Mouse (Mus musculus): ENCODE measurements around the gene Gm10322. TPM values are rescaled to one million over a fixed set of nuclear protein-coding genes. Genes with fewer than 3 reads are reported as not detected.

Gene Gm10322
- polyA plus RNA-seq, 1 experiment from 2014 or later, result not detected

GRCm38 (mm10) chr10:59603843-59604242, 12.0 kb upstream of the Gm10322 start:
- Histone ChIP-seq H3K4me2 (no peak overlapping the region), H3K27ac (no peak overlapping the region), H3K4me3 (replicated peaks) (no peak overlapping the region), H3K9ac (no peak overlapping the region), H3K27me3 (replicated peaks) (no peaks in the 10 kb centered on the region), H3K4me1 (peaks cover 5% of the 10 kb centered on the region; the same call in 1 of the 2 replicates), H3K36me3 (no peaks in the 10 kb centered on the region), H3K9me3 (no peaks in the 10 kb centered on the region)
- 62% methylated on average over 5 of the region's 5 CpGs for WGBS
- no peak; the same call in 1 of the 2 replicates for ATAC-seq (ENCODE audit: insufficient read depth, low FRiP score, low read depth)

DNA sequence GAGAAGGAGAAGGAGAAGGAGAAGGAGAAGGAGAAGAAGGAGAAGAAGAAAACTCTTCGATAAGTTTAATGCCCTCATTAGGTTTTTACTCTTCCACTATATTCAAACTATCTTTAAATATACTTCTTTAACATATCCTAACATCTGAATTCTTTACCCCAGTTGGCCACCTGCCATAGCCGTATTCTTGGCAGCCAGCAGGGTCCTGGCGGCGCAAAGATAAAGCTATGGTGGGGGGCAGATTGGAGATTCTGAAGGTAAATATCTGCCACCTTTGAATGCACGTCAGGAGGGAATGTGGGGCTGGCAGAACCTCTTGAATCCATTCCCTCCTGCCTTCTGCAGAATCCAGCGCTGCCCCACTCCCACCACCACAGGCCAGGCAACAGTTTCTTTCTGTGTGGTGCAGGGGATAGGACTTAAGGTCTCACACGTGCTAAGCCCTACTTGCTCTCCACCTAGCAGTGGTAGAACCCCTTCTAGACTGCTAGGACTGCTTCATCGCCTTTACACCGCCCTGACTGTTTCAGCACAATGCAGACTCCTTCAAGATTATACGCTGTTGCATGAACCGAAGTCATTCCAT, 10.9 kb upstream of the Gm10322 start:
- no peaks in the 10 kb centered on the region for H3K36me3 ChIP-seq
- H3K9me3 ChIP-seq, result no peaks in the 10 kb centered on the region
- H3K27ac ChIP-seq, result no peak overlapping the region
- no peaks in the 10 kb centered on the region for H3K27me3 ChIP-seq (replicated peaks)
- 59% methylated on average over 11 of the region's 11 CpGs for WGBS
- ATAC-seq (ENCODE audit: insufficient read depth, low FRiP score, low read depth), result no peak
- H3K4me1 ChIP-seq, result peaks cover 5% of the 10 kb centered on the region; the same call in 1 of the 2 replicates
- H3K4me2 ChIP-seq, result no peak overlapping the region
- H3K4me3 ChIP-seq (replicated peaks), result no peak overlapping the region
- no peak overlapping the region for H3K9ac ChIP-seq

DNA sequence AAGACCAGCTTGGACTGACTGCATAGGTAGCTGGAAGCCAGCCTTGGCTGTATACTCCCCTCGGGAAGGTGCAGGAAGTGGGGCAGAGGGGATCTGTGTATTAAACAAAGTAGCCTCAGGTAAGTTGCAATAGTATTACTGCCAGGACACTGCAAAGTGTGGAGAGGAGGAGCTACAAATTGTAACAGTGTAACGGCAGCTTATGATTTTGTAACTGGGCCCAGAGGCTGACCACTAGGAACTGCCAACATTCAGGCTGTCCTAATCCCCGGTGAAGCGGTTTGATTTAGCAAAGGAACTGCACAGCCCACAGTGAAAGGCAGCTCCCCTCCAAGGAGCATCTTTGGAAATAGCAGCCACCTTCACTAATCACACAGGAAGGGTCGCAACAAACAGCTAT, 2.6 kb upstream of the Gm10322 start:
- 63% methylated on average over 5 of the region's 5 CpGs for WGBS
- ATAC-seq (ENCODE audit: insufficient read depth, low FRiP score, low read depth), result no peak
- no peak overlapping the region for H3K9ac ChIP-seq

DNA sequence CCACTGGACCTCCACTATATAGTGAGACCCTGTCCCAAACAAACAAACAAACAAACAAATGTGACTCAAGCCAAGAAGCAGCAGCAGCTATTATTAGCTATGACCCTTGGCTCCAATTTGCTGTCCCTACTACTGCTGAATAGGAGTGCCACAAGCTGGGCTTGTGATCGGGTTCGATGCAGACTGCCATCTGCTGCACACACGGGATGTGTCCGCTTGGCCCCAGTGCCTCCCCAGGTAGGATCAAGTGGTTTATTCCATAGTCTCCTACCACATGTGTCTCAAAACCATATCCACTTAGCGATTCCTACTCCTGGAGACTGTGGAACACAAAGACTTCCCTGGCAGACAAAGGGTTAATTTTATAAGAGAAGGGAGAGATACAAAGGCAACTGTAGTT, 1.7 kb upstream of the Gm10322 start:
- no peak for ATAC-seq (ENCODE audit: insufficient read depth, low FRiP score, low read depth)
- Histone ChIP-seq H3K27me3 (replicated peaks) (no peaks in the 10 kb centered on the region), H3K27ac (no peak overlapping the region), H3K4me1 (peaks cover 19% of the 10 kb centered on the region), H3K9ac (no peak overlapping the region), H3K4me3 (replicated peaks) (no peak overlapping the region), H3K36me3 (no peaks in the 10 kb centered on the region), H3K9me3 (no peaks in the 10 kb centered on the region), H3K4me2 (no peak overlapping the region)
- whole genome bisulfite sequencing, result 92% methylated on average over 5 of the region's 5 CpGs

More for the DNA sequence above, 2.6 kb upstream of the Gm10322 start:
- Histone ChIP-seq H3K4me3 (replicated peaks) (no peak overlapping the region), H3K9me3 (no peaks in the 10 kb centered on the region), H3K36me3 (no peaks in the 10 kb centered on the region), H3K4me1 (peaks cover 19% of the 10 kb centered on the region), H3K27ac (no peak overlapping the region), H3K27me3 (replicated peaks) (no peaks in the 10 kb centered on the region), H3K4me2 (no peak overlapping the region)

DNA sequence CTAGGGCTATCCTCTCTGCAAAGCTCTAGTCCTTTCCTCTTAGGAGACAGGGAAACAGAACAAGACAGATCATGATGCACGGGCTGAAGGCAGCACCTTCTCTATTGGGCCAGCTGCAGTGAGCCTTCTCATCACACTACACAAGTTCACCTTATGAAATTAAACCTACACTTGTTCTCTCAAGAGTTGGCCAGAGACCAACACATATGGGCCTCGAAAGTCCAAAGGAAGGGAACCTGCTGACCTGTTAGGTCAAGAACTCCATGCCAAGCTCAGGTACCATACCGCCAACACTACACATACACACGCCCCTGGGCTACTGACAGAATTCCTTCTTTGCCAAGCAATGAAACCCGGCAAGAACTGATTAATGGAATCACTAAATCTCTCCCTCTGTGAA, 452 bp upstream of the Gm10322 start:
- H3K4me3 ChIP-seq (replicated peaks), result peak overlapping the region; percentile 91
- no peak for ATAC-seq (ENCODE audit: insufficient read depth, low FRiP score, low read depth)
- peak overlapping the region; percentile 80 for H3K4me2 ChIP-seq
- peak overlapping the region; percentile 89; the same call in 1 of the 2 replicates for H3K27ac ChIP-seq
- H3K9ac ChIP-seq, result peak overlapping the region; percentile 90; the same call in 1 of the 2 replicates
- no peaks in the 10 kb centered on the region for H3K9me3 ChIP-seq
- H3K27me3 ChIP-seq (replicated peaks), result no peaks in the 10 kb centered on the region
- H3K4me1 ChIP-seq, result peaks cover 19% of the 10 kb centered on the region
- WGBS, result 21% methylated on average over 5 of the region's 5 CpGs
- no peaks in the 10 kb centered on the region for H3K36me3 ChIP-seq

- H3K27me3 ChIP-seq (replicated peaks), result no peaks in the 10 kb centered on the region
- peak within 1 kb of the TSS; percentile 80 for H3K4me2 ChIP-seq
- H3K4me3 ChIP-seq (replicated peaks), result peak within 1 kb of the TSS; percentile 91
- H3K9ac ChIP-seq, result peak within 1 kb of the TSS; percentile 90
- WGBS, result under 1% methylated on average over 35 of the region's 36 CpGs
- peaks cover 19% of the 10 kb centered on the region for H3K4me1 ChIP-seq
- ATAC-seq (ENCODE audit: insufficient read depth, low FRiP score, low read depth), result peak; percentile 98
- no peaks in the 10 kb centered on the region for H3K36me3 ChIP-seq
- H3K9me3 ChIP-seq, result no peaks in the 10 kb centered on the region
- peak within 1 kb of the TSS; percentile 89 for H3K27ac ChIP-seq
Measured at GRCm38 (mm10) chr10:59616522-59616921, 659 bp downstream of the Gm10322 start, which contains the start of gene Mcu. TSS of gene Mcu (minus strand) at chr10:59616692.

DNA sequence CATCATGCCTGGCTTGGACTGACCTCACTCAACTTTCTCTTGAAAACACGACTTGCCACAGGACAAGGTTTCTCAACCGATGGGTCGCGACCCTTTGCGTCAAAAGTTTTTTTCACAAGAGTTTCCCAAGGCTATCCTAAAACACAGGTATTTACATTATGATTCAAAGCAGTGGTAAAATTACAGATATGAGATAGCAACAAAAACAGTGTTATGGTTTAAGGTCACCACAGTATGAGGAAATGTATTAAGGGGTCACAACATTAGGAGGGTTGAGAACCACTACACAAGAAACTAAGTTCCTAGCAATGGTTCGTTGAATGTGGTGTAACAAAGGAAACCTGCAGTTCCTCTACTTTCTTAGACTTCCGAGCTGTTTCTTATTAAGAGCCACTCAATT, 1.9 kb downstream of the Gm10322 start:
- Histone ChIP-seq H3K4me3 (replicated peaks) (no peak overlapping the region), H3K9me3 (no peaks in the 10 kb centered on the region), H3K4me1 (peaks cover 19% of the 10 kb centered on the region), H3K4me2 (no peak overlapping the region), H3K36me3 (no peaks in the 10 kb centered on the region), H3K27me3 (replicated peaks) (no peaks in the 10 kb centered on the region), H3K9ac (no peak overlapping the region), H3K27ac (no peak overlapping the region)
- 85% methylated on average over 7 of the region's 7 CpGs for WGBS
- no peak for ATAC-seq (ENCODE audit: insufficient read depth, low FRiP score, low read depth)

GRCm38 (mm10) chr10:59621355-59621754, 5.5 kb downstream of the Gm10322 start:
- Histone ChIP-seq H3K27ac (peak overlapping the region; percentile 69), H3K27me3 (replicated peaks) (no peaks in the 10 kb centered on the region), H3K9me3 (no peaks in the 10 kb centered on the region), H3K4me3 (replicated peaks) (no peak overlapping the region), H3K4me1 (peaks cover 3% of the 10 kb centered on the region; the same call in 1 of the 2 replicates), H3K36me3 (no peaks in the 10 kb centered on the region), H3K9ac (no peak overlapping the region), H3K4me2 (peak overlapping the region; percentile 10; the same call in 1 of the 2 replicates)
- ATAC-seq (ENCODE audit: insufficient read depth, low FRiP score, low read depth), result peak; percentile 33
- 38% methylated on average over 10 of the region's 10 CpGs for WGBS

GRCm38 (mm10) chr10:59623496-59623895, 7.6 kb downstream of the Gm10322 start:
- ATAC-seq (ENCODE audit: insufficient read depth, low FRiP score, low read depth), result no peak
- Histone ChIP-seq H3K9me3 (no peaks in the 10 kb centered on the region), H3K9ac (no peak overlapping the region), H3K4me1 (no peaks in the 10 kb centered on the region), H3K27me3 (replicated peaks) (no peaks in the 10 kb centered on the region), H3K27ac (no peak overlapping the region), H3K4me2 (no peak overlapping the region), H3K4me3 (replicated peaks) (no peak overlapping the region), H3K36me3 (no peaks in the 10 kb centered on the region)
- WGBS, result 70% methylated on average over 5 of the region's 5 CpGs

GRCm38 (mm10) chr10:59628641-59629505, 13.0 kb downstream of the Gm10322 start:
- Histone ChIP-seq H3K36me3 (no peaks in the 10 kb centered on the region), H3K4me1 (no peaks in the 10 kb centered on the region), H3K4me3 (replicated peaks) (no peak overlapping the region), H3K9me3 (no peaks in the 10 kb centered on the region), H3K27me3 (replicated peaks) (no peaks in the 10 kb centered on the region), H3K9ac (no peak overlapping the region), H3K4me2 (peak overlapping the region; percentile 3; the same call in 1 of the 2 replicates), H3K27ac (peak overlapping the region; percentile 62)
- peak; percentile 89 for ATAC-seq (ENCODE audit: insufficient read depth, low FRiP score, low read depth)
- 54% methylated on average over 17 of the region's 17 CpGs for WGBS

- Histone ChIP-seq H3K9me3 (no peaks in the 10 kb centered on the region), H3K9ac (no peak overlapping the region), H3K4me3 (replicated peaks) (no peak overlapping the region), H3K27me3 (replicated peaks) (no peaks in the 10 kb centered on the region), H3K27ac (peak overlapping the region; percentile 62; the same call in 1 of the 2 replicates), H3K36me3 (no peaks in the 10 kb centered on the region), H3K4me2 (peak overlapping the region; percentile 3; the same call in 1 of the 2 replicates), H3K4me1 (no peaks in the 10 kb centered on the region)
- ATAC-seq (ENCODE audit: insufficient read depth, low FRiP score, low read depth), result no peak
- 59% methylated on average over 4 of the region's 4 CpGs for WGBS
Measured at GRCm38 (mm10) chr10:59629506-59629782, 13.6 kb downstream of the Gm10322 start.

GRCm38 (mm10) chr10:59636048-59636447, 20.2 kb downstream of the Gm10322 start:
- H3K27me3 ChIP-seq (replicated peaks), result no peaks in the 10 kb centered on the region
- no peak overlapping the region for H3K4me3 ChIP-seq (replicated peaks)
- H3K9me3 ChIP-seq, result no peaks in the 10 kb centered on the region
- no peak for ATAC-seq (ENCODE audit: insufficient read depth, low FRiP score, low read depth)
- H3K9ac ChIP-seq, result no peak overlapping the region
- no peak overlapping the region for H3K4me2 ChIP-seq
- H3K4me1 ChIP-seq, result no peaks in the 10 kb centered on the region
- H3K27ac ChIP-seq, result no peak overlapping the region
- no peaks in the 10 kb centered on the region for H3K36me3 ChIP-seq
- 85% methylated on average over 2 of the region's 2 CpGs for WGBS

Data from stomach, embryonic 15.5 days (tissue).